Mouse (Mus musculus) gastrocnemius, postnatal 14 days (tissue): ENCODE measurements around the gene Cubn. TPM values are rescaled to one million over a fixed set of nuclear protein-coding genes. Genes with fewer than 3 reads are reported as not detected.

Experiments used
- DNase-seq: peaks from one replicate; pipeline ENCODE4 v3.0.0; 2021; ENCODE audit warnings: mixed read lengths
- intact Hi-C: fragments of 180-260 bp; cut with DNase I; formaldehyde crosslinking; loops from one replicate; pipeline ENCODE4 v1.15.1; 2025; ENCODE audit warnings: low total_unique reads
- total RNA-seq, 2 experiments: library from RNA; stranded (reverse); gene quantifications; 2 replicates each; pipeline ENCODE4 v1.2.3; 2021

The Cubn gene
- total RNA-seq, 2 experiments from 2014 or later: 0.04 to 0.14 TPM

GRCm38 (mm10) chr2:13271165-13271957 lies 220.3 kb downstream of the Cubn start, which contains the start of gene Rsu1:
Gene Rsu1, minus strand, starts transcription at chr2:13271415.
- peak; percentile 95 for DNase-seq
- intact Hi-C loops: no loop called here

- intact Hi-C loops: no loop called here
- DNase-seq: no peak
Measured at GRCm38 (mm10) chr2:13270736-13271135, 220.9 kb downstream of the Cubn start.

GRCm38 (mm10) chr2:13268681-13269293 lies 222.8 kb downstream of the Cubn start:
- intact Hi-C loops: no loop called here

GRCm38 (mm10) chr2:13264875-13265274 lies 226.7 kb downstream of the Cubn start:
- no peak for DNase-seq
- intact Hi-C loops: no loop called here

More at GRCm38 (mm10) chr2:13268681-13269293, 222.8 kb downstream of the Cubn start:
- DNase-seq: no peak

- intact Hi-C loops: no loop called here
- DNase-seq: no peak
Measured at GRCm38 (mm10) chr2:13263150-13263549, 228.5 kb downstream of the Cubn start.

- no peak for DNase-seq
- intact Hi-C loops: no loop called here
Measured at GRCm38 (mm10) chr2:13258606-13259005, 233.0 kb downstream of the Cubn start.

- intact Hi-C loops: loop anchor here (5.0 kb wide), 1 partner anchor 533 kb away; no protein-coding TSS in a partner anchor
- no peak for DNase-seq
Measured at GRCm38 (mm10) chr2:13240711-13241110, 250.9 kb downstream of the Cubn start.

- DNase-seq: peak; percentile 11
- intact Hi-C loops: no loop called here
Measured at GRCm38 (mm10) chr2:13237140-13237901, 254.3 kb downstream of the Cubn start.

GRCm38 (mm10) chr2:13235696-13236095 lies 255.9 kb downstream of the Cubn start:
- DNase-seq: no peak
- intact Hi-C loops: no loop called here

GRCm38 (mm10) chr2:13234796-13235195 lies 256.8 kb downstream of the Cubn start:
- intact Hi-C loops: no loop called here
- no peak for DNase-seq

GRCm38 (mm10) chr2:13233902-13234301 lies 257.7 kb downstream of the Cubn start:
- intact Hi-C loops: no loop called here
- DNase-seq: no peak

- DNase-seq: no peak
- intact Hi-C loops: no loop called here
Measured at GRCm38 (mm10) chr2:13233254-13233835, 258.3 kb downstream of the Cubn start.

GRCm38 (mm10) chr2:13232305-13232704 lies 259.3 kb downstream of the Cubn start:
- DNase-seq: no peak
- intact Hi-C loops: no loop called here

GRCm38 (mm10) chr2:13229686-13230085 lies 261.9 kb downstream of the Cubn start:
- intact Hi-C loops: no loop called here
- no peak for DNase-seq

Other genes with a start within 250 kb of the Cubn start
- 10 to 100 TPM; 49.3 to 53.0 TPM for gene Rsu1, start 220.4 kb downstream of the Cubn start, total RNA-seq
- gene Trdmt1, start 52.9 kb upstream of the Cubn start, total RNA-seq: 1 to 10 TPM; 3.7 to 3.9 TPM
- gene Vim, start 82.1 kb upstream of the Cubn start, total RNA-seq: 100 to 1,000 TPM; 423 to 456 TPM